Mouse (Mus musculus) forebrain, embryonic 12.5 days (tissue): ENCODE data around the gene Ryr3. TPM values are rescaled to one million over a fixed set of nuclear protein-coding genes. Genes with fewer than 3 reads are reported as not detected.
A peak's percentile ranks its signal among the peaks of the same experiment; 100 is the strongest.

Experiments used
- ATAC-seq: fragments of 200-750 bp; cut with Nextera tagmentation; 2 replicates; pipeline ENCODE4 v1.8.0; 2017; ENCODE audit warnings: moderate TSS enrichment; ENCODE audit not compliant: low FRiP score
- H3K27ac ChIP-seq: fragments of 300-500 bp; sonication (generic); 2 replicates; pipeline ENCODE4 v1.5.1; 2016; ENCODE audit warnings: mild to moderate bottlenecking
- H3K27me3 ChIP-seq: fragments of 300-500 bp; sonication (generic); 2 replicates; pipeline ENCODE4 v1.6.1; 2016; ENCODE audit warnings: mild to moderate bottlenecking
- H3K36me3 ChIP-seq: fragments of 300-500 bp; sonication (generic); replicated peaks from 2 replicates; pipeline ENCODE4 v1.6.1; 2016; ENCODE audit warnings: mild to moderate bottlenecking
- H3K4me1 ChIP-seq: fragments of 300-500 bp; sonication (generic); 2 replicates; pipeline ENCODE4 v1.6.1; 2016
- H3K4me2 ChIP-seq: fragments of 300-500 bp; sonication (generic); 2 replicates; pipeline ENCODE4 v1.6.1; 2016; ENCODE audit warnings: mild to moderate bottlenecking, moderate library complexity
- H3K4me3 ChIP-seq: fragments of 300-500 bp; sonication (generic); replicated peaks from 2 replicates; pipeline ENCODE4 v1.5.1; 2016; ENCODE audit warnings: mild to moderate bottlenecking
- H3K9ac ChIP-seq: fragments of 300-500 bp; sonication (generic); 2 replicates; pipeline ENCODE4 v1.6.1; 2016; ENCODE audit warnings: mild to moderate bottlenecking
- H3K9me3 ChIP-seq: fragments of 300-500 bp; sonication (generic); 2 replicates; pipeline ENCODE4 v1.6.1; 2016
- WGBS: fragments of 180-500 bp; shearing (Covaris S2); methylation state at CpG from one replicate; pipeline ENCODE4 v1.1.7; 2016; 5-methylcytosine and 5-hydroxymethylcytosine counted together
- polyA plus RNA-seq: library from polyadenylated mRNA; unstranded; fragments of >200 nt; fragmentation: Nextera tagmentation; extraction: Ambion mirVana; gene quantifications from 2 replicates; pipeline ENCODE4 v1.2.1, GENCODE M21; 2016

The Ryr3 gene
- polyA plus RNA-seq, 1 experiment from 2014 or later, result 1.6 TPM

GRCm38 (mm10) chr2:112676721-112677120 is 540.2 kb downstream of the Ryr3 start:
- H3K36me3 ChIP-seq, result no peaks in the 10 kb centered on the region
- H3K27me3 ChIP-seq, result no peaks in the 10 kb centered on the region
- H3K27ac ChIP-seq, result no peak overlapping the region
- WGBS, result 49% methylated on average over 1 of the region's 1 CpGs
- H3K9me3 ChIP-seq, result no peaks in the 10 kb centered on the region
- no peaks in the 10 kb centered on the region for H3K4me1 ChIP-seq
- no peak overlapping the region for H3K4me2 ChIP-seq
- H3K4me3 ChIP-seq, result no peak overlapping the region
- no peak for ATAC-seq
- H3K9ac ChIP-seq, result no peak overlapping the region

DNA sequence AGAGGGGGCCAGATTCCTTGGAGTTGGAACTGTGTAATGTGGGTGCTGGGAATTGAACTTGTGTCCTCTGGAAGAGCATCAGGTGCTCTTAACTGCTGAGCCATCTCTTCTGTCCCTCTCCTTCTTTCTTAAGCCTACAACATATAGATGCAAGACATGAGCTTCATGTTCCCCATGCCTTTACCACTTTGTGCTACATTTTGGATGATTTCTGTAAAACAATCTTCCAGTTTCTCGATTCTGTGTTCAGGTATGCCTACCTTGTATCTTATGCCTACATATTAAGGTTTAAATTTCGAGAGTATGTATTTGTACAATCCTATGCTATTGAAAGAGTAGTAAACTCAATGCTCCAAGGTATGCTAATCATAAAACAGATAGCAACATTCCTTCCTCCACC is 540.7 kb downstream of the Ryr3 start:
- Histone ChIP-seq H3K9ac (no peak overlapping the region), H3K9me3 (no peaks in the 10 kb centered on the region), H3K36me3 (no peaks in the 10 kb centered on the region), H3K4me2 (no peak overlapping the region), H3K4me1 (no peaks in the 10 kb centered on the region), H3K27me3 (no peaks in the 10 kb centered on the region), H3K4me3 (no peak overlapping the region), H3K27ac (no peak overlapping the region)
- ATAC-seq, result no peak
- 88% methylated on average over 2 of the region's 2 CpGs for WGBS

- no peak overlapping the region for H3K9ac ChIP-seq
- H3K36me3 ChIP-seq, result no peaks in the 10 kb centered on the region
- no peaks in the 10 kb centered on the region for H3K27me3 ChIP-seq
- H3K9me3 ChIP-seq, result no peaks in the 10 kb centered on the region
- H3K4me1 ChIP-seq, result no peaks in the 10 kb centered on the region
- no peak overlapping the region for H3K4me2 ChIP-seq
- H3K27ac ChIP-seq, result no peak overlapping the region
- 85% methylated on average over 3 of the region's 3 CpGs for WGBS
- no peak for ATAC-seq
- no peak overlapping the region for H3K4me3 ChIP-seq
Observed at GRCm38 (mm10) chr2:112669461-112669860, 547.4 kb downstream of the Ryr3 start.

DNA sequence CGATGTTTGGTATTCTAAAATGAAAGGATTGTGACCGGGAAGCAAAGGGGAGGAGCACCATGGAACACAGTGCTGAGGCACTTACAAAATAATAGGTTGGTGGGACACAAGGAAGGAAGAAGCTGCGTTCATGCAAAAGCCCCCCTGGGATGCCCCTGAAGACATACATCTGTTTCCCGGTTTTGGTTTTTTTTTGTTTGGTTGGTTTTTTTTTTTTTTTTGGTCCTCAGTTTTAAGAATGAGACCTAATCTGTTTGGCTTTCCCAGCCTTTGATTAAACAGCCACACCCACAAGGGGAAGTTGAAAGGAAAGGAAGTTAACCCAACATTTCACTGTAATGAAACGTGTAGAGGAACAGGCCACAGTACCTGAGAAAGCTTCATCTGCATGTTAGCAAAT is 560.8 kb downstream of the Ryr3 start:
- no peaks in the 10 kb centered on the region for H3K4me1 ChIP-seq
- H3K27ac ChIP-seq, result no peak overlapping the region
- no peak overlapping the region for H3K9ac ChIP-seq
- ATAC-seq, result no peak
- H3K4me3 ChIP-seq, result no peak overlapping the region
- WGBS, result 76% methylated on average over 5 of the region's 5 CpGs
- H3K9me3 ChIP-seq, result no peaks in the 10 kb centered on the region
- no peak overlapping the region for H3K4me2 ChIP-seq
- H3K27me3 ChIP-seq, result no peaks in the 10 kb centered on the region
- no peaks in the 10 kb centered on the region for H3K36me3 ChIP-seq

GRCm38 (mm10) chr2:112653836-112654235 is 563.1 kb downstream of the Ryr3 start:
- 81% methylated on average over 3 of the region's 3 CpGs for WGBS
- Histone ChIP-seq H3K4me2 (no peak overlapping the region), H3K9me3 (no peaks in the 10 kb centered on the region), H3K27ac (no peak overlapping the region), H3K4me1 (no peaks in the 10 kb centered on the region), H3K4me3 (no peak overlapping the region), H3K9ac (no peak overlapping the region), H3K27me3 (no peaks in the 10 kb centered on the region), H3K36me3 (no peaks in the 10 kb centered on the region)
- ATAC-seq, result no peak

GRCm38 (mm10) chr2:112637206-112637605 is 579.7 kb downstream of the Ryr3 start:
- no peaks in the 10 kb centered on the region for H3K9me3 ChIP-seq
- no peak overlapping the region for H3K4me3 ChIP-seq
- H3K4me1 ChIP-seq, result no peaks in the 10 kb centered on the region
- H3K27ac ChIP-seq, result no peak overlapping the region
- no peaks in the 10 kb centered on the region for H3K27me3 ChIP-seq
- no peak overlapping the region for H3K9ac ChIP-seq
- no peaks in the 10 kb centered on the region for H3K36me3 ChIP-seq
- 93% methylated on average over 5 of the region's 5 CpGs for WGBS
- ATAC-seq, result no peak
- no peak overlapping the region for H3K4me2 ChIP-seq

GRCm38 (mm10) chr2:112632536-112632935 is 584.4 kb downstream of the Ryr3 start:
- no peak for ATAC-seq
- Histone ChIP-seq H3K9me3 (no peaks in the 10 kb centered on the region), H3K9ac (no peak overlapping the region), H3K4me2 (no peak overlapping the region), H3K27ac (no peak overlapping the region), H3K4me1 (no peaks in the 10 kb centered on the region), H3K4me3 (no peak overlapping the region), H3K27me3 (no peaks in the 10 kb centered on the region), H3K36me3 (no peaks in the 10 kb centered on the region)
- 92% methylated on average over 9 of the region's 9 CpGs for WGBS

DNA sequence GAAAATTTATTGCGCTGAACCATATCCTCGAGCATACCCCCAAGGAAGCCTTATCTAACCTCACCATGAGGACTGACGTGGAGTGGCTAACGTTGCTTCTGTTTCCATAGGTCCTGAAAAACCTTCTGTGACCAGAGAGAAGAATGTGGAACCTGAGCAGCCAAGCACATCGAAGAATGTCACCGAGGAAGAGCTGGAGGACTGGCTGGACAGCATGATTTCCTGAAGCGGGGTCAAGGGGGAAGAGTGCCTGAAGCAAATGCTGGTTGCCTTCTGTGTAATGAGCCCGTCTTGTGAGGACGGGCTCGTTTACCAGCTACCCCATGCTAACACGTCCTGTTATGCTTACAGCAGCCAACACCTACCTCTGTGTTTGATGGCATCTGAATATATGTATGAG is 586.2 kb downstream of the Ryr3 start:
- ATAC-seq, result no peak
- no peaks in the 10 kb centered on the region for H3K4me1 ChIP-seq
- no peaks in the 10 kb centered on the region for H3K36me3 ChIP-seq
- H3K9ac ChIP-seq, result no peak overlapping the region
- H3K4me3 ChIP-seq, result no peak overlapping the region
- H3K27me3 ChIP-seq, result no peaks in the 10 kb centered on the region
- no peak overlapping the region for H3K27ac ChIP-seq
- H3K9me3 ChIP-seq, result no peaks in the 10 kb centered on the region
- 87% methylated on average over 11 of the region's 11 CpGs for WGBS
- no peak overlapping the region for H3K4me2 ChIP-seq

GRCm38 (mm10) chr2:112625156-112625555 is 591.7 kb downstream of the Ryr3 start:
- 89% methylated on average over 3 of the region's 3 CpGs for WGBS
- H3K27me3 ChIP-seq, result no peaks in the 10 kb centered on the region
- H3K9me3 ChIP-seq, result no peaks in the 10 kb centered on the region
- no peak overlapping the region for H3K4me2 ChIP-seq
- no peaks in the 10 kb centered on the region for H3K36me3 ChIP-seq
- H3K4me1 ChIP-seq, result no peaks in the 10 kb centered on the region
- H3K9ac ChIP-seq, result no peak overlapping the region
- no peak for ATAC-seq
- H3K4me3 ChIP-seq, result no peak overlapping the region
- no peak overlapping the region for H3K27ac ChIP-seq

DNA sequence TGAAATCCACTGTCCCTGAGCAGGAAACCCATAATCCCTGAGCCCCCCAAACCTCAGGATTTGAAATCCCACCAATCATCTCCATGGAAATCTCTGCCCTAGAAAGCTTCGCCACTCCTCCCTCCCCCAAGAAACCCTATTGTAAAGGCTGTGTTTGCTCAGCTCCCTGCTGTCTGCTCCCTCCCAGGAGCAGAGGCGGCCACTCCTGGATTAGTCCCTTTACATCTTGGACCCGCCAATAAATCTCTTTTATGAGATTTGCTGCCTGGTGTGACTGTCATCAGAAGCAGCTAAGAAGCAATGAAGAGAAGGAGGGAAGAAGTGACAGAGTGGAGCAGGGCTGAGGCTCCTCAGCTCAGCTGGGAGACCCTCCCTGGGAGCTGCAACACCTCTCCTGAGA is 599.7 kb downstream of the Ryr3 start:
- Histone ChIP-seq H3K9ac (no peak overlapping the region), H3K4me3 (no peak overlapping the region), H3K9me3 (no peaks in the 10 kb centered on the region), H3K36me3 (no peaks in the 10 kb centered on the region), H3K4me1 (no peaks in the 10 kb centered on the region), H3K4me2 (no peak overlapping the region), H3K27ac (no peak overlapping the region), H3K27me3 (no peaks in the 10 kb centered on the region)
- ATAC-seq, result no peak
- 15% methylated on average over 3 of the region's 3 CpGs for WGBS

DNA sequence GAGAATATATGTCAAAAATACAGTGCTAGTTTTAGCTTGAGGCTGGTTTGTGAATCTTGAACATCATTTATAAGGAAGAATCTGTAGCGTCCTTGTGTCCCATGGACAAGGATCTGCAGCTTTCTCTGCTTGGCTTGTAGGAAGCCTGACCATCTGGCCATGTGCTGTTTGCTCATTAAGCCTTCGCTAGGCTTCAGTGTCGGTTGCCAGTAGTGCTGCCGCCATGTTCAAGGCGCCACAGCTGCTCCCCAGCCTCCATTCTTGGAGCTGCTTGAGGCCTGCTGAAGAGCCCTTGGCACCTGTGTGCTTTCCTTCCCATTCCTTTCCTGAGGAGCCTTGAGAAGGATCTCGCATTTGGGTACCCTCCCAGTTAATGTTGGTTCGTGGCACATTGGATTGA is 602.5 kb downstream of the Ryr3 start:
- Histone ChIP-seq H3K9me3 (no peaks in the 10 kb centered on the region), H3K27me3 (no peaks in the 10 kb centered on the region), H3K27ac (no peak overlapping the region), H3K9ac (no peak overlapping the region), H3K36me3 (no peaks in the 10 kb centered on the region), H3K4me3 (no peak overlapping the region), H3K4me2 (no peak overlapping the region), H3K4me1 (no peaks in the 10 kb centered on the region)
- 91% methylated on average over 7 of the region's 7 CpGs for WGBS
- ATAC-seq, result no peak

DNA sequence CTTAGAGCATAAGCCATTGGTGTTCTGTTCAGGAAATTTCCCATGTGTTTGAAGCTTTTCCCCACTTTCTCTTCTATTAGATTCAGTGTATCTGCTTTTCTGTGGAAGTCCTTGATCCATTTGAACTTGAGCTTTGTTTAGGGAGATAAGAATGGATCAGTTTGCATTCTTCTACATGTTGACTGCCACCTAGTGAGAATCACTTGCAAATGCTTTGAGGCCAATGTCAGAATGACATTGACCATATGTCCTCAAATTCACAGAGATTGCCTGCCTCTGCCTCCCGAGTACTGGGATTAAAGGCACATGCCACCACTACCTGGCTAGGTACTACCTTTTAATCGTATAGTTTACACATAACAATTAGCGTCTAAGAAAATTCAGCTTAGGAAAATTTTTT is 604.3 kb downstream of the Ryr3 start:
- no peak overlapping the region for H3K4me2 ChIP-seq
- H3K36me3 ChIP-seq, result no peaks in the 10 kb centered on the region
- no peak overlapping the region for H3K9ac ChIP-seq
- H3K27me3 ChIP-seq, result no peaks in the 10 kb centered on the region
- no peak overlapping the region for H3K27ac ChIP-seq
- H3K9me3 ChIP-seq, result no peaks in the 10 kb centered on the region
- H3K4me1 ChIP-seq, result no peaks in the 10 kb centered on the region
- 78% methylated on average over 3 of the region's 3 CpGs for WGBS
- H3K4me3 ChIP-seq, result no peak overlapping the region
- ATAC-seq, result no peak

GRCm38 (mm10) chr2:112606536-112606935 is 610.4 kb downstream of the Ryr3 start:
- WGBS, result 85% methylated on average over 3 of the region's 3 CpGs

DNA sequence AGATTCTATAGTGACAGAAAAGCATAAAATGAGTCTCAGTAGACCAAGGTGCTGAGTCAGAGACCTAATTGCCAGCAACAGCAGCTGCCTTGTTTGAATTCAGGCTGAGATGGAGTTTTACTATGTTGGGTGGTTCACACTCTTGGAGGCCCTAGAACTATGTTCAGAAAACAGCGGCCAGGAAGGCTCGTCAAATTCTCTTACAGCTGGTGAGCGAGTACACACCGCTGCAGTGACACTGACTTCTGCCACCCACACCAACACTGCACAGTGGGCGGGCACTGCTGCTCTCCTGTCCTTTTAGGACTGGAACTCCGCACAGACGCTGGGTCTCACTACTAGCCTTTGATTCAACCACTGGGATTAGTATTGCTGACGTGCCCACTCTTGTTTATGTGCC is 614.4 kb downstream of the Ryr3 start:
- H3K27me3 ChIP-seq, result no peaks in the 10 kb centered on the region
- H3K4me2 ChIP-seq, result no peak overlapping the region
- peaks cover 4% of the 10 kb centered on the region; the same call in 1 of the 2 replicates for H3K4me1 ChIP-seq
- no peak overlapping the region for H3K4me3 ChIP-seq
- 70% methylated on average over 8 of the region's 8 CpGs for WGBS
- H3K36me3 ChIP-seq, result no peaks in the 10 kb centered on the region
- no peaks in the 10 kb centered on the region for H3K9me3 ChIP-seq
- H3K9ac ChIP-seq, result no peak overlapping the region
- no peak overlapping the region for H3K27ac ChIP-seq
- peak; percentile 44; the same call in 1 of the 2 replicates for ATAC-seq

More at GRCm38 (mm10) chr2:112606536-112606935, 610.4 kb downstream of the Ryr3 start:
- H3K4me2 ChIP-seq, result no peak overlapping the region
- H3K4me1 ChIP-seq, result peaks cover 4% of the 10 kb centered on the region; the same call in 1 of the 2 replicates
- no peak overlapping the region for H3K4me3 ChIP-seq
- no peak overlapping the region for H3K9ac ChIP-seq
- H3K27ac ChIP-seq, result no peak overlapping the region
- no peaks in the 10 kb centered on the region for H3K36me3 ChIP-seq
- no peaks in the 10 kb centered on the region for H3K9me3 ChIP-seq
- no peak for ATAC-seq
- H3K27me3 ChIP-seq, result no peaks in the 10 kb centered on the region
